Mouse (Mus musculus) ES-E14 (cell line): ENCODE measurements around the gene Lyzl6. TPM values are rescaled to one million over a fixed set of nuclear protein-coding genes. Genes with fewer than 3 reads are reported as not detected.

Experiments
- DNase-seq: peaks from one replicate; pipeline ENCODE4 v3.0.0-alpha.2; 2013; ENCODE audit warnings: low read depth, low spot score
- H3K27ac ChIP-seq: 2 replicates; pipeline ENCODE4 v1.5.1; 2012; ENCODE audit warnings: low read depth, mild to moderate bottlenecking, low read length, moderate library complexity, mixed read lengths; ENCODE audit not compliant: poor library complexity, insufficient read depth, severe bottlenecking
- H3K36me3 ChIP-seq: 2 replicates; pipeline ENCODE4 v1.6.1; 2012; ENCODE audit warnings: mild to moderate bottlenecking, low read length, moderate library complexity, mixed read lengths; ENCODE audit not compliant: control insufficient read depth, poor library complexity, insufficient read depth, severe bottlenecking
- H3K4me1 ChIP-seq, 2 experiments: fragments of 150-350 bp in 1 of 2; sonication (generic) in 1 of 2; 2 replicates each; pipeline ENCODE4 v1.6.1; 2012; ENCODE audit warnings: low read length in 2 of 2, mild to moderate bottlenecking in 1 of 2, mixed read lengths in 1 of 2; ENCODE audit not compliant: control insufficient read depth in 2 of 2, insufficient read depth in 2 of 2, poor library complexity in 1 of 2
- H3K4me3 ChIP-seq, 2 experiments: fragments of 150-350 bp in 1 of 2; sonication (generic) in 1 of 2; 2 replicates each; pipeline ENCODE4 v1.5.1; 2012; ENCODE audit warnings: low read length in 2 of 2, low read depth in 1 of 2, mild to moderate bottlenecking in 1 of 2, mixed read lengths in 1 of 2; ENCODE audit not compliant: insufficient read depth in 1 of 2, poor library complexity in 1 of 2, severe bottlenecking in 1 of 2
- H3K9ac ChIP-seq: 2 replicates; pipeline ENCODE4 v1.6.1; 2012; ENCODE audit warnings: low read depth, mild to moderate bottlenecking, low read length, mixed read lengths; ENCODE audit not compliant: poor library complexity, insufficient read depth, severe bottlenecking
- H3K9me3 ChIP-seq: fragments of 150-350 bp; sonication (generic); 2 replicates; pipeline ENCODE4 v1.6.1; 2012; ENCODE audit warnings: low read depth, mild to moderate bottlenecking, low read length; ENCODE audit not compliant: control insufficient read depth, insufficient read depth
- CHD2 ChIP-seq: IDR thresholded peaks from 2 replicates; pipeline ENCODE4 v1.6.1; 2014; ENCODE audit warnings: mild to moderate bottlenecking, low read depth, low read length, inconsistent platforms
- HCFC1 ChIP-seq: IDR thresholded peaks from 2 replicates; pipeline ENCODE4 v1.6.1; 2012; ENCODE audit warnings: low read length, inconsistent platforms, borderline replicate concordance; ENCODE audit not compliant: insufficient read depth
- MAFK ChIP-seq: IDR thresholded peaks from 2 replicates; pipeline ENCODE4 v1.6.1; 2014; ENCODE audit warnings: mild to moderate bottlenecking, low read depth, low read length, inconsistent platforms; ENCODE audit not compliant: insufficient read depth
- ZC3H11A ChIP-seq: IDR thresholded peaks from 2 replicates; pipeline ENCODE4 v1.6.1; 2012; ENCODE audit warnings: low read depth, mild to moderate bottlenecking, inconsistent platforms, low read length, borderline replicate concordance
- ZNF384 ChIP-seq: IDR thresholded peaks from 2 replicates; pipeline ENCODE4 v1.6.1; 2012; ENCODE audit warnings: low read depth, low read length, inconsistent platforms
- in situ Hi-C, 2 experiments: fragments of 600-800 bp; cut with MboI; formaldehyde crosslinking; loops; one replicate each; pipeline ENCODE4 v1.15.1; 2025; ENCODE audit warnings: low sequenced_read_pairs in 2 of 2, inconsistent platforms in 1 of 2; ENCODE audit not compliant: unreplicated experiment in 2 of 2
- total RNA-seq: library from RNA; depleted of rRNA; stranded (reverse); fragments of 300-350 nt; gene quantifications from 2 replicates; pipeline ENCODE4 v1.2.3, GENCODE M21; 2012; rRNA removed

Lyzl6 gene
- total RNA-seq, 1 experiment, result not detected

DNA sequence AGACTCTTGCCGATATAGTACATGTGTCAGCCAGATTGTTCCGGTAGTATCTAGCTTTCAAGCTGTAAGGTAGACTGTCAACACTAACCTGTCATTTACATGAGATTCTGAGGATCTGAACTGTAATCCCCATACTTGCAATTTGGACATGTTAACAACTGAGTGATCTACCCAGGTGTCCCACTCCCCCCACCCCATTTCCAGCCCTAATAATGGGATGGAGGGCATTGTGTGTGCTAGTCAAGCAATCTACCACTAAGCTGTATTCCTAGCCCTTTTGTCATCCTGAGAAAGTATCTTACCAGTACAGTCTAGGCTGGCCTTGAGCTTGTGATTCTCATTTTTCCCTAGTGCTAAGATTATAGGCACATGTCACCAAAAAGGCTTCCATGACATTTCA, 27.9 kb downstream of the Lyzl6 start:
- H3K9ac ChIP-seq, result no peak overlapping the region
- H3K4me3 ChIP-seq, result no peak overlapping the region
- in situ Hi-C loops, result no loop called here
- no peaks in the 10 kb centered on the region for H3K9me3 ChIP-seq
- TF ChIP-seq ZC3H11A, result no peak
- no peak for TF ChIP-seq CHD2
- TF ChIP-seq HCFC1, result no peak
- TF ChIP-seq MAFK, result no peak
- no peak for TF ChIP-seq ZNF384
- no peak overlapping the region; the same call in 1 of the 2 replicates for H3K27ac ChIP-seq
- DNase-seq, result peak; percentile 28
- peaks cover 4 to 6% of the 10 kb centered on the region in 2 experiments; a peak in 3 of 4 replicates for H3K4me1 ChIP-seq
- H3K36me3 ChIP-seq, result no peaks in the 10 kb centered on the region

DNA sequence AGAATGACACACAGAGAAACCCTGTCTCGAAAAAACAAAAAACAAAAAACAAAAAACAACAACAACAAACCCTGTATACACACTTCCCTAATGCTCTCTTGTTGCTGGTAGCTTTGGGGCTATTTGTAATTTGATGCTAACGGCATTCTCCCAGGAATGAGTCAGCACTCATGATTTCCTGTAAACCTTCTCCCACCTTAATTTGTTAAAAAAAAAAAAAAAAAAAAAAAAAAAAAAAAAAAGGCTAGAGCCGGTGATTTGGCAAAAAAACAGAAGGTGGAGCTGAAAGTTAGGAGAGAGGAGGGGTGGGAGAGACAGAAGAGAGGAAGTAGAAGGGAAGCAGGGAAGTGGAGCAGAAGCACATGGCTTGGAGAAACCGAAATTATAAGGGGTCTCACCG, 32.1 kb downstream of the Lyzl6 start:
- TF ChIP-seq ZNF384, result peak; percentile 85
- TF ChIP-seq MAFK, result peak; percentile 41; the same call in 1 of the 2 replicates
- TF ChIP-seq HCFC1, result no peak
- in situ Hi-C loops, result no loop called here
- no peak overlapping the region for H3K4me3 ChIP-seq
- H3K36me3 ChIP-seq, result no peaks in the 10 kb centered on the region
- H3K27ac ChIP-seq, result no peak overlapping the region; the same call in 1 of the 2 replicates
- peak; percentile 6 for DNase-seq
- peaks cover 4 to 6% of the 10 kb centered on the region in 2 experiments; a peak in 3 of 4 replicates for H3K4me1 ChIP-seq
- no peaks in the 10 kb centered on the region for H3K9me3 ChIP-seq
- H3K9ac ChIP-seq, result no peak overlapping the region

Other genes starting within 250 kb of the Lyzl6 start
- 11.7 and 12.3 TPM in 2 replicates for gene Plekhm1, start 226.2 kb downstream of the Lyzl6 start, total RNA-seq
- gene Lrrc37a, start 134.3 kb downstream of the Lyzl6 start, total RNA-seq, result not detected in 2 replicates
- gene Gm884, start 17.8 kb downstream of the Lyzl6 start, total RNA-seq, result under 0.01 and 0.04 TPM in 2 replicates
- 0.49 and 0.63 TPM in 2 replicates for gene Rprml, start 10.7 kb upstream of the Lyzl6 start, total RNA-seq
- 47.6 and 70.2 TPM in 2 replicates for gene Gosr2, start 59.0 kb upstream of the Lyzl6 start, total RNA-seq
- 0.09 and 0.11 TPM in 2 replicates for gene Wnt9b, start 110.9 kb upstream of the Lyzl6 start, total RNA-seq
- 6.0 and 7.5 TPM in 2 replicates for gene Wnt3, start 135.3 kb upstream of the Lyzl6 start, total RNA-seq